Mouse (Mus musculus): ENCODE measurements around the gene Mmp24. TPM values are rescaled to one million over a fixed set of nuclear protein-coding genes. Genes with fewer than 3 reads are reported as not detected.
"Not testable (repeated sequence)": the region's sequence is repeated elsewhere in the genome, so short reads cannot be mapped to it uniquely, and the experiment has no call there.

The Mmp24 gene
- total RNA-seq, 4 experiments from 2014 or later: 29.2 to 30.8 (median 29.9) TPM

GRCm38 (mm10) chr2:155812637-155813036 is 37.5 kb downstream of the Mmp24 start:
- DNase-seq (ENCODE audit: low spot score in 2 of 2): no peak

GRCm38 (mm10) chr2:155814829-155815228 is 39.7 kb downstream of the Mmp24 start:
- DNase-seq (ENCODE audit: low spot score in 2 of 2): no peak

- DNase-seq (ENCODE audit: low spot score in 2 of 2): no peak
Observed at GRCm38 (mm10) chr2:155816179-155816578, 41.0 kb downstream of the Mmp24 start.

- DNase-seq (ENCODE audit: low spot score in 2 of 2): no peak
Observed at GRCm38 (mm10) chr2:155817301-155818245, 42.4 kb downstream of the Mmp24 start.

GRCm38 (mm10) chr2:155818596-155819391 is 43.7 kb downstream of the Mmp24 start:
- peak; percentile 89 to 94 for DNase-seq (ENCODE audit: low spot score in 2 of 2)

GRCm38 (mm10) chr2:155819392-155819448 is 44.1 kb downstream of the Mmp24 start, which contains the start of gene BC029722:
Gene BC029722, minus strand, starts transcription at chr2:155819426.
- DNase-seq (ENCODE audit: low spot score in 2 of 2): no peak

GRCm38 (mm10) chr2:155819449-155820251 is 44.5 kb downstream of the Mmp24 start:
- no peak for DNase-seq (ENCODE audit: low spot score in 2 of 2)

GRCm38 (mm10) chr2:155820779-155821178 is 45.6 kb downstream of the Mmp24 start:
- no peak for DNase-seq (ENCODE audit: low spot score in 2 of 2)

GRCm38 (mm10) chr2:155823722-155824121 is 48.6 kb downstream of the Mmp24 start:
- DNase-seq (ENCODE audit: low spot score in 2 of 2): no peak

- no peak for DNase-seq (ENCODE audit: low spot score in 2 of 2)
Observed at GRCm38 (mm10) chr2:155825904-155826629, 50.9 kb downstream of the Mmp24 start.

GRCm38 (mm10) chr2:155826630-155827424 is 51.7 kb downstream of the Mmp24 start, which contains the start of gene Eif6:
Gene Eif6, minus strand, starts transcription at chr2:155826925.
- DNase-seq (ENCODE audit: low spot score in 2 of 2): peak; percentile 58 to 77

GRCm38 (mm10) chr2:155830841-155831240 is 55.7 kb downstream of the Mmp24 start:
- no peak for DNase-seq (ENCODE audit: low spot score in 2 of 2)

- no peak for DNase-seq (ENCODE audit: low spot score in 2 of 2)
Observed at GRCm38 (mm10) chr2:155831302-155831701, 56.2 kb downstream of the Mmp24 start.

GRCm38 (mm10) chr2:155832087-155832486 is 56.9 kb downstream of the Mmp24 start:
- not testable (repeated sequence) for DNase-seq (ENCODE audit: low spot score in 2 of 2)

- no peak for DNase-seq (ENCODE audit: low spot score in 2 of 2)
Observed at GRCm38 (mm10) chr2:155834732-155835131, 59.6 kb downstream of the Mmp24 start, which contains the start of gene Fam83c. Gene Fam83c, minus strand, starts transcription at chr2:155834854.

- DNase-seq (ENCODE audit: low spot score in 2 of 2): no peak
Observed at GRCm38 (mm10) chr2:155837961-155838360, 62.8 kb downstream of the Mmp24 start.

- DNase-seq (ENCODE audit: low spot score in 2 of 2): no peak
Observed at GRCm38 (mm10) chr2:155838961-155839360, 63.8 kb downstream of the Mmp24 start.

GRCm38 (mm10) chr2:155846930-155847329 is 71.8 kb downstream of the Mmp24 start:
- no peak for DNase-seq (ENCODE audit: low spot score in 2 of 2)

GRCm38 (mm10) chr2:155848291-155848690 is 73.1 kb downstream of the Mmp24 start:
- DNase-seq (ENCODE audit: low spot score in 2 of 2): peak in 1 of 2 experiments; percentile 65

GRCm38 (mm10) chr2:155849464-155849863 is 74.3 kb downstream of the Mmp24 start:
- no peak for DNase-seq (ENCODE audit: low spot score in 2 of 2)

All from left cerebral cortex, adult 8-10 months (tissue).